Mouse (Mus musculus) adrenal gland, adult 8-10 months (tissue): ENCODE data around the gene Mien1. TPM values are rescaled to one million over a fixed set of nuclear protein-coding genes. Genes with fewer than 3 reads are reported as not detected.

Experiments
- total RNA-seq, 4 experiments: library from RNA; stranded (reverse); gene quantifications; 2 replicates each; pipeline ENCODE4 v1.2.4; 2022

Mien1 gene
- total RNA-seq, 4 experiments from 2014 or later, result 78.5 to 100 (median 88.6) TPM

Other genes starting within 250 kb of the Mien1 start
- 10 to 100 TPM; 62.9 to 72.7 (median 66.6) TPM for gene Med1, start 245.7 kb downstream of the Mien1 start, total RNA-seq
- 10 to 100 TPM; 41.6 to 57.7 (median 49.9) TPM for gene Cdk12, start 235.9 kb downstream of the Mien1 start, total RNA-seq
- not detected for gene Neurod2, start 109.3 kb downstream of the Mien1 start, total RNA-seq
- gene Ppp1r1b, start 90.6 kb downstream of the Mien1 start, total RNA-seq, result under 1 TPM in 3 of 4 experiments, not detected in 1; 0.20 to 0.73 (median 0.56) TPM
- 10 to 100 TPM; 22.4 to 33.9 (median 29.1) TPM for gene Stard3, start 80.6 kb downstream of the Mien1 start, total RNA-seq
- gene Tcap, start 55.2 kb downstream of the Mien1 start, total RNA-seq, result 1 to 10 TPM in 1 of 4 experiments, under 1 TPM in 2, not detected in 1; 0.37 to 1.0 (median 0.73) TPM
- 1,000 to 10,000 TPM in 1 of 4 experiments, 100 to 1,000 TPM in 3; 210 to 1,003 (median 584) TPM for gene Pnmt, start 52.5 kb downstream of the Mien1 start, total RNA-seq
- gene Pgap3, start 38.5 kb downstream of the Mien1 start, total RNA-seq, result 10 to 100 TPM in 1 of 4 experiments, 1 to 10 TPM in 3; 5.7 to 10.5 (median 7.5) TPM
- 1 to 10 TPM; 4.4 to 6.6 (median 5.1) TPM for gene Erbb2, start 26.5 kb downstream of the Mien1 start, total RNA-seq
- under 1 TPM in 3 of 4 experiments, not detected in 1; 0.13 to 0.70 (median 0.42) TPM for gene Grb7, start 7.4 kb upstream of the Mien1 start, total RNA-seq
- 1 to 10 TPM in 1 of 4 experiments, under 1 TPM in 3; 0.49 to 1.0 (median 0.75) TPM for gene Ikzf3, start 107.0 kb upstream of the Mien1 start, total RNA-seq
- 1 to 10 TPM in 1 of 4 experiments, under 1 TPM in 2, not detected in 1; 0.51 to 1.1 (median 0.74) TPM for gene Zpbp2, start 112.1 kb upstream of the Mien1 start, total RNA-seq
- 100 to 1,000 TPM; 102 to 147 (median 129) TPM for gene Ormdl3, start 148.4 kb upstream of the Mien1 start, total RNA-seq
- not detected for gene Lrrc3c, start 159.3 kb upstream of the Mien1 start, total RNA-seq
- 10 to 100 TPM; 12.6 to 16.2 (median 14.5) TPM for gene Gm12355, start 186.7 kb upstream of the Mien1 start, total RNA-seq
- gene Gsdma3, start 187.4 kb upstream of the Mien1 start, total RNA-seq, result 10 to 100 TPM in 1 of 4 experiments, 1 to 10 TPM in 3; 1.5 to 14.3 (median 4.9) TPM
- under 1 TPM in 1 of 4 experiments, not detected in 3; 0.63 TPM for gene Gsdma2, start 207.8 kb upstream of the Mien1 start, total RNA-seq
- gene Gsdma, start 225.4 kb upstream of the Mien1 start, total RNA-seq, result not detected
- gene Psmd3, start 243.6 kb upstream of the Mien1 start, total RNA-seq, result 100 to 1,000 TPM; 115 to 121 (median 117) TPM